Mouse (Mus musculus): ENCODE results near the gene Rab13. TPM values are rescaled to one million over a fixed set of nuclear protein-coding genes. Genes with fewer than 3 reads are reported as not detected.

Rab13 gene
- polyA plus RNA-seq, 1 experiment from 2014 or later = 17.5 TPM

GRCm38 (mm10) chr3:90213956-90214684, 625 bp downstream of the Rab13 start:
- peaks cover 31% of the 10 kb centered on the region for H3K79me2 ChIP-seq (ENCODE audit: inconsistent target)
- peak overlapping the region; percentile 83 for H3K4me3 ChIP-seq (ENCODE audit: inconsistent target)
- peaks cover 30% of the 10 kb centered on the region; the same call in 1 of the 2 replicates for H3K36me3 ChIP-seq (ENCODE audit: inconsistent target)
- 45% methylated on average over 12 of the region's 12 CpGs for WGBS (ENCODE audit: missing documents)
- peak overlapping the region; percentile 79; the same call in 1 of the 2 replicates for H3K27ac ChIP-seq

GRCm38 (mm10) chr3:90215825-90216380, 2.4 kb downstream of the Rab13 start:
- H3K4me3 ChIP-seq (ENCODE audit: inconsistent target) = no peak overlapping the region
- 50% methylated on average over 1 of the region's 1 CpGs for WGBS (ENCODE audit: missing documents)
- peaks cover 26% of the 10 kb centered on the region for H3K79me2 ChIP-seq (ENCODE audit: inconsistent target)
- H3K36me3 ChIP-seq (ENCODE audit: inconsistent target) = peaks cover 13% of the 10 kb centered on the region; the same call in 1 of the 2 replicates
- no peak overlapping the region for H3K27ac ChIP-seq

GRCm38 (mm10) chr3:90220088-90220487, 6.6 kb downstream of the Rab13 start:
- Histone ChIP-seq H3K4me3 (ENCODE audit: inconsistent target) (peak overlapping the region; percentile 34; the same call in 1 of the 2 replicates), H3K79me2 (ENCODE audit: inconsistent target) (no peaks in the 10 kb centered on the region), H3K27ac (peak overlapping the region; percentile 53), H3K36me3 (ENCODE audit: inconsistent target) (no peaks in the 10 kb centered on the region)
- 13% methylated on average over 6 of the region's 6 CpGs for WGBS (ENCODE audit: missing documents)

- H3K4me3 ChIP-seq (ENCODE audit: inconsistent target) = peak overlapping the region; percentile 34
- no peaks in the 10 kb centered on the region for H3K36me3 ChIP-seq (ENCODE audit: inconsistent target)
- no peaks in the 10 kb centered on the region for H3K79me2 ChIP-seq (ENCODE audit: inconsistent target)
- 3% methylated on average over 16 of the region's 20 CpGs for WGBS (ENCODE audit: missing documents)
- H3K27ac ChIP-seq = peak overlapping the region; percentile 53
Observed at GRCm38 (mm10) chr3:90220531-90220951, 7.0 kb downstream of the Rab13 start.

GRCm38 (mm10) chr3:90221123-90221522, 7.6 kb downstream of the Rab13 start:
- H3K27ac ChIP-seq = no peak overlapping the region
- H3K4me3 ChIP-seq (ENCODE audit: inconsistent target) = peak overlapping the region; percentile 34
- 46% methylated on average over 5 of the region's 5 CpGs for WGBS (ENCODE audit: missing documents)
- H3K36me3 ChIP-seq (ENCODE audit: inconsistent target) = no peaks in the 10 kb centered on the region
- no peaks in the 10 kb centered on the region for H3K79me2 ChIP-seq (ENCODE audit: inconsistent target)

GRCm38 (mm10) chr3:90222455-90222854, 9.0 kb downstream of the Rab13 start:
- no peak overlapping the region for H3K4me3 ChIP-seq (ENCODE audit: inconsistent target)
- 86% methylated on average over 4 of the region's 4 CpGs for WGBS (ENCODE audit: missing documents)

GRCm38 (mm10) chr3:90222941-90223340, 9.4 kb downstream of the Rab13 start:
- WGBS (ENCODE audit: missing documents) = 91% methylated on average over 3 of the region's 3 CpGs
- no peaks in the 10 kb centered on the region for H3K79me2 ChIP-seq (ENCODE audit: inconsistent target)
- no peak overlapping the region for H3K27ac ChIP-seq
- no peaks in the 10 kb centered on the region for H3K36me3 ChIP-seq (ENCODE audit: inconsistent target)
- no peak overlapping the region for H3K4me3 ChIP-seq (ENCODE audit: inconsistent target)

More at GRCm38 (mm10) chr3:90222455-90222854, 9.0 kb downstream of the Rab13 start:
- no peak overlapping the region for H3K27ac ChIP-seq
- H3K79me2 ChIP-seq (ENCODE audit: inconsistent target) = no peaks in the 10 kb centered on the region
- H3K36me3 ChIP-seq (ENCODE audit: inconsistent target) = no peaks in the 10 kb centered on the region

GRCm38 (mm10) chr3:90224331-90224730, 10.8 kb downstream of the Rab13 start:
- Histone ChIP-seq H3K79me2 (ENCODE audit: inconsistent target) (no peaks in the 10 kb centered on the region), H3K4me3 (ENCODE audit: inconsistent target) (no peak overlapping the region), H3K36me3 (ENCODE audit: inconsistent target) (no peaks in the 10 kb centered on the region), H3K27ac (no peak overlapping the region)
- WGBS (ENCODE audit: missing documents) = 94% methylated on average over 10 of the region's 10 CpGs

GRCm38 (mm10) chr3:90231075-90231474, 17.6 kb downstream of the Rab13 start:
- Histone ChIP-seq H3K27ac (peak overlapping the region; percentile 24), H3K4me3 (ENCODE audit: inconsistent target) (peak overlapping the region; percentile 77), H3K79me2 (ENCODE audit: inconsistent target) (peaks cover 16% of the 10 kb centered on the region), H3K36me3 (ENCODE audit: inconsistent target) (peaks cover 21% of the 10 kb centered on the region)
- WGBS (ENCODE audit: missing documents) = 6% methylated on average over 8 of the region's 8 CpGs

GRCm38 (mm10) chr3:90231507-90232333, 18.2 kb downstream of the Rab13 start, which contains the start of gene Jtb:
Jtb (plus strand) TSS chr3:90231597.
- WGBS (ENCODE audit: missing documents) = under 1% methylated on average over 61 of the region's 61 CpGs
- Histone ChIP-seq H3K4me3 (ENCODE audit: inconsistent target) (peak within 1 kb of the TSS; percentile 77), H3K79me2 (ENCODE audit: inconsistent target) (peaks cover 16% of the 10 kb centered on the region), H3K36me3 (ENCODE audit: inconsistent target) (peaks cover 21% of the 10 kb centered on the region), H3K27ac (peak within 1 kb of the TSS; percentile 51)

- H3K79me2 ChIP-seq (ENCODE audit: inconsistent target) = no peaks in the 10 kb centered on the region
- no peak overlapping the region for H3K4me3 ChIP-seq (ENCODE audit: inconsistent target)
- WGBS (ENCODE audit: missing documents) = 100% methylated on average over 2 of the region's 2 CpGs
- no peaks in the 10 kb centered on the region for H3K36me3 ChIP-seq (ENCODE audit: inconsistent target)
- H3K27ac ChIP-seq = no peak overlapping the region
Observed at GRCm38 (mm10) chr3:90241251-90241650, 27.8 kb downstream of the Rab13 start.

- Histone ChIP-seq H3K27ac (no peak overlapping the region), H3K4me3 (ENCODE audit: inconsistent target) (no peak overlapping the region), H3K36me3 (ENCODE audit: inconsistent target) (no peaks in the 10 kb centered on the region), H3K79me2 (ENCODE audit: inconsistent target) (no peaks in the 10 kb centered on the region)
- WGBS (ENCODE audit: missing documents) = 79% methylated on average over 10 of the region's 10 CpGs
Observed at GRCm38 (mm10) chr3:90241669-90242358, 28.3 kb downstream of the Rab13 start.

GRCm38 (mm10) chr3:90242984-90243775, 29.7 kb downstream of the Rab13 start, which contains the start of gene Creb3l4:
Creb3l4 (minus strand) TSS chr3:90243512.
- H3K27ac ChIP-seq = no peak within 1 kb of the TSS
- H3K4me3 ChIP-seq (ENCODE audit: inconsistent target) = no peak within 1 kb of the TSS
- 80% methylated on average over 18 of the region's 19 CpGs for WGBS (ENCODE audit: missing documents)
- no peaks in the 10 kb centered on the region; the same call in 1 of the 2 replicates for H3K79me2 ChIP-seq (ENCODE audit: inconsistent target)
- H3K36me3 ChIP-seq (ENCODE audit: inconsistent target) = no peaks in the 10 kb centered on the region

All from macrophage (primary cell).